Mouse (Mus musculus) left cerebral cortex, adult 2 months (tissue): ENCODE data around the gene Mab21l2. TPM values are rescaled to one million over a fixed set of nuclear protein-coding genes. Genes with fewer than 3 reads are reported as not detected.

Source experiments
- DNase-seq, 2 experiments: peaks; one replicate each; pipeline ENCODE4 v3.0.0; 2021 to 2022; ENCODE audit warnings: low spot score in 2 of 2, mixed read lengths in 1 of 2; ENCODE audit errors: extremely low spot score in 1 of 2
- H3K27ac ChIP-seq: fragments of 200-600 bp; 2 replicates; pipeline ENCODE4 v1.8.1; 2022
- H3K4me3 ChIP-seq: fragments of 200-600 bp; 2 replicates; pipeline ENCODE4 v1.8.1; 2022
- CTCF ChIP-seq: fragments of 200-600 bp; IDR thresholded peaks from 2 replicates; pipeline ENCODE4 v1.8.1; 2022; ENCODE audit warnings: antibody characterized with exemption, mild to moderate bottlenecking, moderate library complexity
- intact Hi-C: fragments of 180-260 bp; cut with DNase I; formaldehyde crosslinking; loops from one replicate; pipeline ENCODE4 v1.15.1; 2025
- total RNA-seq, 2 experiments: library from RNA; stranded (reverse); gene quantifications; 2 replicates each; pipeline ENCODE4 v1.2.3; 2021

The Mab21l2 gene
- total RNA-seq, 2 experiments from 2014 or later, result 0.25 to 0.26 TPM

GRCm38 (mm10) chr3:86536751-86537150, 11.7 kb downstream of the Mab21l2 start:
- no peak; the same call in 1 of the 2 replicates for TF ChIP-seq CTCF
- no peak overlapping the region for H3K27ac ChIP-seq
- intact Hi-C loops, result no loop called here
- DNase-seq, result no peak
- no peak overlapping the region for H3K4me3 ChIP-seq

DNA sequence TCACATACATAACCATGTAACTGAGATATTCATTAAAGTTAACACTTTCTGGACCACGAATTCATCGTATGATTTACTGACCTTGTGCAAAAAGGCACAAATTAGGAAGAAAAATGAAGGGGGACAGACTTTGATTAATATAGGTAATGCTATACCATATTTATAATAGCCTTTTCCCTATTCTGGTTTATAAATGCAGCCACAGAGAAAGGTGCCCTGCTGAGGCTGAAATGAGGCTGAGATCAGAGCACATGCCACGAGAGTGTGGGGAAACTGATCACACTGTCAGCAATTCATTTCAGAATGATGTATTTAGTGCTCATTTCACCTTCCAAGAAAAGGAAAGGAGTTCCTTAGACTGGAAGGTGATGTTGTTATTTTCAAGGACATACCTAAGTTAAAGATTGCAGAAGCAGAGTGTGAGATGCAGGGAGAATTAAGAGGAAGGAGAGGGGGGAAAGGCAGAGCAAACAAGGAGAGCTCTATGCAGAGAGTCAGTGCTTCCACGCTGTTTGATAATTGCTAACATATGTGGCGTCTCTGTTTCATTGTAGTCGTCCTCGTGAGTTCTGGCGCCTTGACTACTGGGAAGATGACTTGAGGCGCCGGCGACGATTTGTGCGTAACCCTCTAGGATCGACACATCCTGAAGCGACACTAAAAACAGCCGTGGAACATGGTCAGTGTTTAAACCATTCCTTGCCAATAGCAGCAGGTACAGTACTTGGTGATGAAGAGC, 16.7 kb downstream of the Mab21l2 start:
- Histone ChIP-seq H3K27ac (no peak overlapping the region), H3K4me3 (no peak overlapping the region)
- no peak for DNase-seq
- intact Hi-C loops, result no loop called here
- TF ChIP-seq CTCF, result no peak

GRCm38 (mm10) chr3:86522880-86523505, 25.4 kb downstream of the Mab21l2 start:
- intact Hi-C loops, result no loop called here
- Histone ChIP-seq H3K4me3 (no peak overlapping the region), H3K27ac (no peak overlapping the region)
- no peak for TF ChIP-seq CTCF
- DNase-seq, result no peak

DNA sequence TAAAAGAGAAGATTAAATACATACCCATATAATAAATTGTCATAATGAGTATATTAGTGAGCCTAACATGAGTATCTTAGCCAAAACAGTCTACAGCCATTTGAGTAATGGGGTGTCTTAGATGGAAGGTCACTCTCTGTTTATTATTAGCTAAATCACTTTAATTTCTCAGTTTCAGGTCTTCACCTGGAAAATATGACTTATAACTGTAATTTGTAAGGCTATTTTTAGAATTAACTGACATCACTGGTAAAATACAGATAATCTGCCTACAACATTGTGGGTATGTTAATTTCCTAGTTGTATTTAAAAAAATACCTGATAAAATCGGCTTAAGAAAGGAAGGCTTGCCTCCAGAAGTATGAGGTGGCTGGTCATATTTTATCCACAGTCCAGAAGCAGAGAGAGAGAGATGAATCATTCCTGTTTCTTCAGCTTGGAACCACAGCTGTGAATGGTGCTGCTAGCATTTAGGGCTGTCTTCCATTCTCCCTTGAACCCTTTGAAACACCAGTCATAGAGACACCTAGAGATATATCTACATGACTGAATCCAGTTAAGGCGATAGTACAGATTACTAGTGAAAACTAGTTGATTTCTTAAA, 29.8 kb downstream of the Mab21l2 start:
- H3K4me3 ChIP-seq, result no peak overlapping the region
- H3K27ac ChIP-seq, result no peak overlapping the region
- TF ChIP-seq CTCF, result no peak
- intact Hi-C loops, result no loop called here
- DNase-seq, result no peak

DNA sequence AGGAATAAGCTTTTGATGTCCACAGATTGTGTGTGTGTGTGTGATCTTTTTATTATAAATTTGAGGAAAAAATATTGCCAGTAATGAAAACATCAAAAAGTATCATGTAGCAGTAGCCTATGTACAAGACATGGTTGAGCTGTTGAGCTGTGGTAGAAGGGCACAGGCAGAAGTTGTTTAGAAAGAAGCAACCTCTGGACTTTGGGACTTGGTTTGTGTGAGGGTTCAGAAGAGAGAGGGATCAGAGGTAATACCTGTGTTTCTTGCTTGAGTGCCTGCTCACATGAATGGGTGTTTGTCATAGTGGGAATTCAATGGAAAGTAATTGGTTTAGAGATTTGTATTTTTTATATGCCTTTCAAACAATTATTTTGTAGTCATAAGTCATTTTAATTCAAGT, 47.8 kb downstream of the Mab21l2 start:
- intact Hi-C loops, result no loop called here

More for the DNA sequence above, 47.8 kb downstream of the Mab21l2 start:
- Histone ChIP-seq H3K27ac (no peak overlapping the region), H3K4me3 (no peak overlapping the region)
- DNase-seq, result no peak
- no peak for TF ChIP-seq CTCF
